Mouse (Mus musculus) thymus, adult 2 months (tissue): ENCODE results near the gene Cradd. TPM values are rescaled to one million over a fixed set of nuclear protein-coding genes. Genes with fewer than 3 reads are reported as not detected.

Experiments
- DNase-seq: peaks from one replicate; pipeline ENCODE4 v3.0.0; 2021
- H3K27ac ChIP-seq: fragments of 200-500 bp; 2 replicates; pipeline ENCODE4 v1.5.1; 2012; ENCODE audit warnings: low read length, control low read depth; ENCODE audit not compliant: control insufficient read depth, insufficient read depth
- H3K27me3 ChIP-seq: fragments of 200-500 bp; 2 replicates; pipeline ENCODE4 v1.6.1; 2012; ENCODE audit warnings: mild to moderate bottlenecking, low read length, moderate library complexity, mixed read lengths; ENCODE audit not compliant: control insufficient read depth, insufficient read depth
- H3K36me3 ChIP-seq: fragments of 200-500 bp; 2 replicates; pipeline ENCODE4 v1.6.1; 2012; ENCODE audit warnings: mild to moderate bottlenecking, low read length, moderate library complexity; ENCODE audit not compliant: control insufficient read depth, insufficient read depth
- H3K4me1 ChIP-seq: fragments of 200-500 bp; replicated peaks from 2 replicates; pipeline ENCODE4 v1.6.1; 2012; ENCODE audit warnings: low read length; ENCODE audit not compliant: control insufficient read depth, insufficient read depth
- H3K4me3 ChIP-seq: fragments of 200-500 bp; 2 replicates; pipeline ENCODE4 v1.5.1; 2012; ENCODE audit warnings: mild to moderate bottlenecking, low read length, control low read depth, moderate library complexity; ENCODE audit not compliant: control insufficient read depth, insufficient read depth
- CTCF ChIP-seq: fragments of 200-500 bp; IDR thresholded peaks from 2 replicates; pipeline ENCODE4 v1.5.1; 2012; ENCODE audit warnings: mild to moderate bottlenecking, control low read depth, low read length, moderate library complexity, borderline replicate concordance; ENCODE audit not compliant: control insufficient read depth, poor library complexity, insufficient read depth; ENCODE audit errors: extremely low read depth
- POLR2A ChIP-seq: fragments of 200-500 bp; IDR thresholded peaks from 2 replicates; pipeline ENCODE4 v1.6.1; 2012; ENCODE audit warnings: mild to moderate bottlenecking, low read length, control low read depth, moderate library complexity; ENCODE audit not compliant: control insufficient read depth, poor library complexity, insufficient read depth; ENCODE audit errors: extremely low read depth
- WGBS: fragments of 180-500 bp; shearing (Covaris S2); methylation state at CpG from one replicate; pipeline ENCODE4 v1.1.7; 2018; 5-methylcytosine and 5-hydroxymethylcytosine counted together
- polyA plus RNA-seq: library from polyadenylated mRNA; depleted of rRNA; stranded (reverse); fragments of >200 nt; gene quantifications from 2 replicates; pipeline ENCODE4 v1.2.3, GENCODE M21; 2012

The Cradd gene
- polyA plus RNA-seq, 1 experiment: 15.8 TPM

DNA sequence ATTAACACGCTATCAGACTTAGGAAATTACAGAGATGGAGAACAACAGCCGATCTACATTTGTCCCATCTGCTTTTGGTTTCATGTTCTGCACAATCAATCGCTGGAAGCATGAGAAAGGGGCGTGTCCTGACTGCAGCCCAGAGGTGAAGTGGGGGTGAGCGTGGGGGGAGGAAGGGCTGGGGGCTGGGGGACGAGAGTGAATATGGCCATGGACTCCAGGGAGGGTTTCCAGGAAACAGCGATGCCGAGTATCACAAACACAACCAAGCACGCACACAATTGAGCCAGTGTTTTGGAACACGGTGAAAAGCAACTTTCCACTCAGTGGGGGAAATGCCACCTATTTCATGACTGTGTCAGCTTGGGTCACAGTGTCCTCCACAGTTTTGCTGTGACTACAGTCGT lies 130.1 kb downstream of the Cradd start:
- Histone ChIP-seq H3K4me3 (no peak overlapping the region), H3K36me3 (no peaks in the 10 kb centered on the region), H3K27ac (no peak overlapping the region), H3K4me1 (peaks cover 7% of the 10 kb centered on the region), H3K27me3 (no peaks in the 10 kb centered on the region)
- TF ChIP-seq POLR2A (no peak), CTCF (no peak)
- 69% methylated on average over 11 of the region's 11 CpGs for WGBS
- no peak for DNase-seq

DNA sequence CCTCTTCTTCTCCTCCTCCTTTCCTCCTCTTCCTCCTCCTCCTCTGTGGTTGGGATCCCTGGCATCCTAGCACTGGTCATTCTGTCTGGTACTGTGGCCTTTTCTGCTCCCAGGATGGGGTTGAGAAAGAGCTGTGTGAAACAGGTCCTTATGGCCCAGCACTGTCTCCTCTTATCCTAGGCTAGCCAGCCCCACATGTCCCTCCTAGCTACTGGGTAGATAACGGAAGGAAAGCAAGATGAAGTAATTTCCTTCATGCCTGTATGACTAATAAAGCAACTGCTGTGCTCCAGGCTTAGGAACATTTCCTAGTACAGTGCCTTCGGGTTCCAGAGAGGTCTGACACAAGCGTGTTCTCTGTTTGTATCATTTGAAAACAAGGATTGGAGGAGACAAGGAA lies 132.1 kb downstream of the Cradd start:
- H3K27me3 ChIP-seq: no peaks in the 10 kb centered on the region
- H3K27ac ChIP-seq: no peak overlapping the region
- H3K36me3 ChIP-seq: no peaks in the 10 kb centered on the region
- TF ChIP-seq POLR2A (no peak), CTCF (no peak)
- no peak for DNase-seq
- WGBS: 66% methylated on average over 3 of the region's 3 CpGs
- no peak overlapping the region for H3K4me3 ChIP-seq
- H3K4me1 ChIP-seq: peaks cover 7% of the 10 kb centered on the region

DNA sequence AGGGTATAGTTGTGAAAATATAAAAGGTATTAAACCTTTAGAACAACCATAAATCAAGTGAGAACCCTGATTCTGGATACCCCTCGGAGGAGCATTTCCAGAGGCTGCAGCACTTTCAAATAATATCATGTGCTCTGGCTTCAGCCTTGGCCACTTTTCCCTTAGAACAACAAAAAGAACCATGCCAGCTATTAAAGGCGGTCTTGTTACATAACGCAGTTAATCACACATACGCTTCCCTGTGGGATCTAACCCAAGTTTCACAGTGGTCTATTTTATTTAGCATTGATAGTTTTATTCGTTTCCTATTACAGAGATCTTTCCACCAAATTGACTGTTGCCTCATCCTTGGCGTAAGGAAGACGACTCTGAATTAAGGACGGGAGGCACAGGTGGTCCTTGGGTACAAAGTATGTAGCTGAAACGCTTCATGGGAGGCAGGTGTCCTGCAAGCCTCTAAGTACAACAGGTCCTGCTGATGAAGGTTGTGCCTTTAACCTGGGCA lies 132.7 kb downstream of the Cradd start:
- H3K36me3 ChIP-seq: no peaks in the 10 kb centered on the region
- no peak for TF ChIP-seq CTCF
- TF ChIP-seq POLR2A: no peak
- H3K4me1 ChIP-seq: peaks cover 7% of the 10 kb centered on the region
- no peaks in the 10 kb centered on the region for H3K27me3 ChIP-seq
- WGBS: 93% methylated on average over 9 of the region's 9 CpGs
- no peak overlapping the region for H3K4me3 ChIP-seq
- no peak overlapping the region for H3K27ac ChIP-seq
- DNase-seq: no peak

DNA sequence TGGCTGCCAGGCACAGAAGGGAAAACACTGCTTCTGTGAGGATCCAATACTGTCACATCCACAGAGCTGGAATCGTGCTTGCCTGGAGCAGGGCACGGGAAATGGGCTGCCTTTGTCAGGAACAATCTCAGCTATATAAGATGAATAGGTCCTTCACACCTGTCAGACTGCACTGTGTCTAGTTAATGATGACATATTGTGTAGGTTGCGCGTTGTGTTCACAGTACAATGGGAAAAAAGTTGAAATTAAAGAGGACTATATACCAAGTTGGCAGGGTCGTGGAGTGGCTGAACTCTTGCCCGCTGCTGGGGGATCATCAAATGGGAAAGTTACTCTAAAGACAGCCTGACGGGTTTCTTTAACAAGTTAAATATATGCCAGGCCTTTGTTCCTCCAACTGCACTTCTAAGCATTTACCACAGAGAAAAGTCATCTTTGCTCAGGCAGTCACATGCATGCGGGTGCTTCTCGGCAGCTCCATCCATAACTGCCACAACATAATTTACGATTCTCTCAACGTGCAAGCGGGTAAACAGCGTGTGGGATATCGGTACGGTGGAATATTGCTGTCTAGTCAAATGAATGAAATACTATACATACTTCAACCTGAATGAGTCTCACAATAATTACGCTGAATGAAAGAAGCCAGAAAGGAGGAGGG lies 134.3 kb downstream of the Cradd start:
- Histone ChIP-seq H3K27me3 (no peaks in the 10 kb centered on the region), H3K36me3 (no peaks in the 10 kb centered on the region), H3K27ac (no peak overlapping the region), H3K4me3 (no peak overlapping the region), H3K4me1 (peaks cover 6% of the 10 kb centered on the region)
- no peak for DNase-seq
- 93% methylated on average over 16 of the region's 16 CpGs for WGBS
- no peak for TF ChIP-seq POLR2A
- TF ChIP-seq CTCF: no peak

DNA sequence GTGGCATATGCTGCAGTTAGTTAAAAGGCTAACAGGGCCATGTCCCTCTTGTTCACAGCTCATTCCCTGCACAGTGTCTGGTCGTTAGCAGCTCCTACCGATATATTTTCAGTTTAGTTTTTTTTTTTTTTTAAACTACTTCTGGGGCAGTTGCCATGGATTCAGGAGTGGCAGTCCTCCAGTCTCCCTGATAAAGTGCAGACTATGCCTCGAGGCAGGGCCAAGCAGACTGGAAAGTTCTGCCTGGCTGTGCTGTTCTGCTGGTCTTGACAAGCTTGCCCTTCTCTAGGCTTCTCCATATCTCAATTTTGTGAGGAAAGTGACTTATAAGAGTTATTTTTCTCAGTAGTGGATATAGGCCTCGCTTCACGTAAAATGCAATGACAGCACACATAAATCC lies 139.7 kb downstream of the Cradd start:
- Histone ChIP-seq H3K4me3 (no peak overlapping the region), H3K27ac (no peak overlapping the region), H3K4me1 (peaks cover 3% of the 10 kb centered on the region), H3K36me3 (no peaks in the 10 kb centered on the region), H3K27me3 (no peaks in the 10 kb centered on the region)
- DNase-seq: no peak
- WGBS: 96% methylated on average over 5 of the region's 5 CpGs
- TF ChIP-seq POLR2A (no peak), CTCF (no peak)

DNA sequence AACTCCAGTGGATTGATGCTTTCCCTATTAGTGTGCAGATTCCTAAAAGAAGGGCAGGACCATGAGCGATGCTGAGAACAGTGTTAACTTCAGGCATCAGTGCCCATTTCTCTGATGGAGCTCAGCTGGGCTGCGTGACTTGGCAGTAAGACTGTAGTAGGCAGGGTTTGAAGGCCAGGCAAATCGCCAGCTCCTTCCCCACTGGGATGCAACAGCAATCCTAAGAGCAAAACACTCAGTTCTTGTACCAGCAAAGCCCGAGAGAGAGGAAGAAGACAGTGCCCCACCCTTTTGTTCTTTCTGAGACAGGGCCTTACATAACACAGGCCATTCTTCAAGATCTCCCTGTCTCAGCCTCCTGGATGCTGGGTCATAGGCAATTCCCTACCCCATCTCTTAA lies 140.9 kb downstream of the Cradd start:
- H3K4me3 ChIP-seq: no peak overlapping the region
- no peaks in the 10 kb centered on the region for H3K36me3 ChIP-seq
- peaks cover 3% of the 10 kb centered on the region for H3K4me1 ChIP-seq
- TF ChIP-seq POLR2A (no peak), CTCF (no peak)
- no peak for DNase-seq
- 82% methylated on average over 4 of the region's 4 CpGs for WGBS
- no peak overlapping the region for H3K27ac ChIP-seq
- no peaks in the 10 kb centered on the region for H3K27me3 ChIP-seq
